Mouse (Mus musculus) forebrain, postnatal 0 days (tissue): ENCODE results near the gene Il17re. TPM values are rescaled to one million over a fixed set of nuclear protein-coding genes. Genes with fewer than 3 reads are reported as not detected.

Experiments
- ATAC-seq: fragments of 200-750 bp; cut with Nextera tagmentation; 2 replicates; pipeline ENCODE4 v1.8.0; 2017; ENCODE audit warnings: mild to moderate bottlenecking, moderate library complexity
- DNase-seq: peaks from one replicate; pipeline ENCODE4 v3.0.0-alpha.2; 2015
- H3K27ac ChIP-seq: fragments of 300-500 bp; sonication (generic); 2 replicates; pipeline ENCODE4 v1.5.1; 2014; ENCODE audit warnings: low read depth, mild to moderate bottlenecking, antibody characterized with exemption, low read length, moderate library complexity, mixed read lengths
- H3K27me3 ChIP-seq: fragments of 300-500 bp; sonication (generic); 2 replicates; pipeline ENCODE4 v1.6.1; 2014; ENCODE audit warnings: mild to moderate bottlenecking, low read length, mixed read lengths; ENCODE audit not compliant: insufficient read depth
- H3K36me3 ChIP-seq: fragments of 300-500 bp; sonication (generic); 2 replicates; pipeline ENCODE4 v1.6.1; 2014; ENCODE audit warnings: mild to moderate bottlenecking, moderate library complexity; ENCODE audit not compliant: insufficient read depth
- H3K4me1 ChIP-seq: fragments of 300-500 bp; sonication (generic); 2 replicates; pipeline ENCODE4 v1.6.1; 2014; ENCODE audit warnings: antibody characterized with exemption; ENCODE audit not compliant: insufficient read depth
- H3K4me2 ChIP-seq: fragments of 300-500 bp; sonication (generic); 2 replicates; pipeline ENCODE4 v1.6.1; 2014; ENCODE audit warnings: low read depth, mild to moderate bottlenecking, moderate library complexity
- H3K4me3 ChIP-seq: fragments of 300-500 bp; sonication (generic); 2 replicates; pipeline ENCODE4 v1.5.1; 2014; ENCODE audit warnings: low read depth, low read length, mixed read lengths
- H3K9ac ChIP-seq: fragments of 300-500 bp; sonication (generic); 2 replicates; pipeline ENCODE4 v1.6.1; 2014; ENCODE audit warnings: mild to moderate bottlenecking
- H3K9me3 ChIP-seq: fragments of 300-500 bp; sonication (generic); 2 replicates; pipeline ENCODE4 v1.6.1; 2016; ENCODE audit warnings: low read length
- CTCF ChIP-seq: sonication (generic); IDR thresholded peaks from 2 replicates; pipeline ENCODE4 v1.5.1; 2016; ENCODE audit warnings: antibody characterized with exemption, control low read depth, low read depth
- WGBS: fragments of 180-500 bp; shearing (Covaris S2); extraction: QIAGEN DNeasy Blood & Tissue Kit; methylation state at CpG from one replicate; pipeline ENCODE4 v1.1.7; 2014; 5-methylcytosine and 5-hydroxymethylcytosine counted together
- polyA plus RNA-seq: library from polyadenylated mRNA; unstranded; fragments of >200 nt; fragmentation: Nextera tagmentation; extraction: Ambion mirVana; gene quantifications from 2 replicates; pipeline ENCODE4 v1.2.1, GENCODE M21; 2015
- total RNA-seq: library from RNA; depleted of rRNA; stranded (reverse); fragments of >200 nt; gene quantifications from 2 replicates; pipeline ENCODE4 v1.2.3, GENCODE M21; 2014

The Il17re gene
- total and polyA plus RNA-seq, 2 experiments from 2014 or later = 0.28 TPM; not detected in 1

GRCm38 (mm10) chr6:113483729-113484128, 25.4 kb downstream of the Il17re start:
- H3K9ac ChIP-seq = peak overlapping the region; percentile 83
- H3K9me3 ChIP-seq = no peaks in the 10 kb centered on the region
- ATAC-seq (peak; percentile 52), DNase-seq (peak; percentile 49)
- peak; percentile 32 for TF ChIP-seq CTCF
- H3K36me3 ChIP-seq = peaks cover 14% of the 10 kb centered on the region
- peak overlapping the region; percentile 70 for H3K4me2 ChIP-seq
- 7% methylated on average over 10 of the region's 10 CpGs for WGBS
- no peaks in the 10 kb centered on the region for H3K27me3 ChIP-seq
- peak overlapping the region; percentile 88 for H3K27ac ChIP-seq
- peaks cover 19% of the 10 kb centered on the region for H3K4me1 ChIP-seq
- H3K4me3 ChIP-seq = peak overlapping the region; percentile 66

- TF ChIP-seq CTCF = no peak
- 46% methylated on average over 7 of the region's 7 CpGs for WGBS
- no peak overlapping the region for H3K4me3 ChIP-seq
- ATAC-seq (no peak), DNase-seq (no peak)
- no peak overlapping the region for H3K9ac ChIP-seq
- no peaks in the 10 kb centered on the region for H3K27me3 ChIP-seq
- peaks cover 19% of the 10 kb centered on the region for H3K4me1 ChIP-seq
- H3K27ac ChIP-seq = no peak overlapping the region
- H3K36me3 ChIP-seq = peaks cover 41% of the 10 kb centered on the region
- H3K9me3 ChIP-seq = no peaks in the 10 kb centered on the region
- no peak overlapping the region for H3K4me2 ChIP-seq
Measured at GRCm38 (mm10) chr6:113487125-113487576, 28.9 kb downstream of the Il17re start.

DNA sequence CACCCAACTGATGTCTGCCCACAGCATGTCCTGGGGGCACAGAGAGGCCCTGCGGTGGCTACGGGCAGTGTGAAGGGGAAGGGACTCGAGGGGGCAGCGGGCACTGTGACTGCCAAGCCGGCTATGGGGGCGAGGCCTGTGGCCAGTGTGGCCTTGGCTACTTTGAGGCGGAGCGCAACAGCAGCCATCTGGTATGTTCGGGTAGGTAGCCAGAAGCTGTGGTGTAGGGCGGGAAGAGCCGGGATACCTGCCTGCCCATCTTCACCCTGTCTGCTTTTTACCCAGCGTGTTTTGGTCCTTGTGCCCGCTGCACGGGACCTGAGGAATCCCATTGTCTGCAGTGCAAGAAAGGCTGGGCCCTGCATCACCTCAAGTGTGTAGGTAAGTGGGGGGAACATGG, 31.1 kb downstream of the Il17re start:
- no peak overlapping the region for H3K9ac ChIP-seq
- no peak for TF ChIP-seq CTCF
- WGBS = 97% methylated on average over 14 of the region's 14 CpGs
- ATAC-seq (no peak), DNase-seq (no peak)
- H3K9me3 ChIP-seq = no peaks in the 10 kb centered on the region
- no peak overlapping the region for H3K27ac ChIP-seq
- H3K27me3 ChIP-seq = no peaks in the 10 kb centered on the region
- peaks cover 9% of the 10 kb centered on the region for H3K4me1 ChIP-seq
- H3K4me3 ChIP-seq = no peak overlapping the region
- H3K4me2 ChIP-seq = no peak overlapping the region
- peaks cover 51% of the 10 kb centered on the region for H3K36me3 ChIP-seq

DNA sequence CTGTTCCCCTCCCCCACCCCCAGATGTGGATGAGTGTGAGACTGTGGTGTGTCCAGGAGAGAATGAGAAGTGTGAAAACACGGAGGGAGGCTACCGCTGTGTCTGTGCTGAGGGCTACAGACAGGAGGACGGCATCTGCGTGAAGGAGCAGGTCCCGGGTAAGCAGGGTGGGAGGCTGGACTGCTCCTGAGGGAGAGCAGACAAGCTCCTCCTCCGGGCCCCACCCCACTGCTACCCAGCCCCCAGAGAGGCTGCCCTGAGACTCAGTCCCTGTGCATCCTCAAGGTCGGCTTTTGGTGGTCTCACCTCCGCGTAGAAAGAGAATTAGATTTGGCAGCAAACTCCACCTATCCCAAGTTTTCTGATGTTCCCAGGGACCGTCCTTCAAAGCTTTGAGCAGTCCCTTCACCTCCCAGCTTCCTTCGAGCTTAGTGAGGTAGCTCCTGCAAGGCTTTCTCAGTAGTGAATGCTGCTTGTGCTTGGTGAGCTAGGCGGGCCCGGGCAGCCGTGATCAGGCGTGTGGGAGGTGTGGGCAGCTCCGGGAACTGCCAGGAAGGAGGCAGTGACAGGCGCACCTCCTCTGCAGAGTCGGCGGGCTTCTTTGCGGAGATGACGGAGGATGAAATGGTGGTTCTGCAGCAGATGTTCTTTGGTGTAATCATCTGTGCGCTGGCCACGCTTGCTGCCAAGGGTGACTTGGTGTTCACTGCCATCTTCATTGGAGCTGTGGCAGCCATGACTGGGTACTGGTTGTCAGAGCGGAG, 34.0 kb downstream of the Il17re start:
- H3K4me1 ChIP-seq = peaks cover 3% of the 10 kb centered on the region; the same call in 1 of the 2 replicates
- H3K9ac ChIP-seq = no peak overlapping the region
- WGBS = 78% methylated on average over 24 of the region's 24 CpGs
- no peak overlapping the region for H3K4me3 ChIP-seq
- ATAC-seq (no peak), DNase-seq (no peak)
- H3K36me3 ChIP-seq = peaks cover 51% of the 10 kb centered on the region
- H3K4me2 ChIP-seq = no peak overlapping the region
- H3K27me3 ChIP-seq = no peaks in the 10 kb centered on the region
- no peaks in the 10 kb centered on the region for H3K9me3 ChIP-seq
- TF ChIP-seq CTCF = no peak
- H3K27ac ChIP-seq = no peak overlapping the region

- peak; percentile 80 for DNase-seq
- no peak overlapping the region for H3K27ac ChIP-seq
- WGBS = 3% methylated on average over 54 of the region's 54 CpGs
Measured at GRCm38 (mm10) chr6:113494258-113494788, 36.0 kb downstream of the Il17re start.

DNA sequence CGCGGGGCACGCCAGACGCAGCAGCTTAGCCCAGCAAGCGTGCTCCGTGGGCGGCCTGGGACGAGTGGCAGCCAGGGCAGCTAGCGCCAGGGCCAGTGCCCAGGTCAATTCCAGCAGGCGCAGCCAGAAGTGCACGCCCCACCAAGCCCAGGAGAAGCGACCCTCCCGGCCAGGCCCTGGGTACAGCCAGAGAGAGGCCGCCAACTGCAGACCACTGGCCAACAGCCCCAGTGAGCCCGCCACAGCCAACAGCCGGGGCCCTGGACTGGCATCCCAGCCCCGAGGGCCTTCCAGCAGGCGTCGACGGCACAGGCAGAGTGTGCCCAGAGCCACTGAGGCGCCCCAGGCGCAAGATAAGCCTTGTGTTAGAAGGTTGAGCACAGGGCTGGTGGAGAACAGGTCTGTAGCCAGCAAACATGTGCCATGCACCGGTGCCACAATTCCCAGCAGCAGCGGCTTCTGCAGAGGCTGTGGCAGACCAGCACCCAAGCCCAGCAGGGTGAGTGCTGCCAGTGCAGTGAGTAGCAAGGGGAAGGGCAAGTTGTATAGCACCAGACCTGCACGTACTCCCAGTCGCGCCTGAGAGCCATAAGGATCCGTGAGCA, 36.9 kb downstream of the Il17re start:
- ATAC-seq (no peak), DNase-seq (no peak)
- H3K27me3 ChIP-seq = no peaks in the 10 kb centered on the region
- H3K36me3 ChIP-seq = peaks cover 40% of the 10 kb centered on the region
- peak overlapping the region; percentile 50; the same call in 1 of the 2 replicates for H3K4me2 ChIP-seq
- peak overlapping the region; percentile 33; the same call in 1 of the 2 replicates for H3K4me3 ChIP-seq
- H3K27ac ChIP-seq = no peak overlapping the region
- TF ChIP-seq CTCF = no peak
- peaks cover 3% of the 10 kb centered on the region; the same call in 1 of the 2 replicates for H3K4me1 ChIP-seq
- no peaks in the 10 kb centered on the region for H3K9me3 ChIP-seq
- H3K9ac ChIP-seq = 0 out of 2 replicates have a peak overlapping the region, but pooled peaks have one; percentile 6
- WGBS = 57% methylated on average over 28 of the region's 28 CpGs

More at GRCm38 (mm10) chr6:113494258-113494788, 36.0 kb downstream of the Il17re start:
- Histone ChIP-seq H3K4me2 (peak overlapping the region; percentile 50), H3K27me3 (no peaks in the 10 kb centered on the region), H3K9me3 (no peaks in the 10 kb centered on the region), H3K4me3 (peak overlapping the region; percentile 33), H3K4me1 (peaks cover 3% of the 10 kb centered on the region; the same call in 1 of the 2 replicates), H3K36me3 (peaks cover 49% of the 10 kb centered on the region), H3K9ac (peak overlapping the region; percentile 44)
- TF ChIP-seq CTCF = peak; percentile 80
- peak; percentile 88 for ATAC-seq
